Comparison of ENCODE assay signal across 8 mouse cellular contexts in genomic region chr2:90916560-90917232, GRCm38 (mm10). TPM values are rescaled to one million over a fixed set of nuclear protein-coding genes. Genes with fewer than 3 reads are reported as not detected.
DNase-seq lines count a peak whose midpoint lies in the region; ATAC-seq and TF ChIP-seq lines count a peak whose summit lies in the region.

No protein-coding gene starts in this region.

- DNase-seq in layer of hippocampus, adult 2 months (ENCODE audit: low spot score in 2 of 2), result no peak
- no peak for DNase-seq in layer of hippocampus, adult 11-12 months (ENCODE audit: low spot score)
- peak; percentile 35 for DNase-seq in adipocyte (ENCODE audit: low spot score)
- DNase-seq in hindbrain, embryonic 10.5 days (ENCODE audit: low spot score), result no peak
- peak; percentile 88 for DNase-seq in midbrain, embryonic 11.5 days (ENCODE audit: low spot score, missing footprints)
- no peak for DNase-seq in urinary bladder, adult 2 months (ENCODE audit: low spot score)
- DNase-seq in spleen, postnatal 10 days (ENCODE audit: low spot score in 2 of 2), result no peak
- DNase-seq in gastrocnemius, postnatal 36 days, result no peak

- peak overlapping the region; percentile 98 for H3K9ac ChIP-seq in midbrain, embryonic 11.5 days (ENCODE audit: low read length)

- peak overlapping the region; percentile 72 for H3K4me2 ChIP-seq in midbrain, embryonic 11.5 days

- H3K36me3 ChIP-seq in hindbrain, embryonic 10.5 days, result peaks cover 27% of the 10 kb centered on the region
- peaks cover 3% of the 10 kb centered on the region; the same call in 1 of the 2 replicates for H3K36me3 ChIP-seq in midbrain, embryonic 11.5 days (ENCODE audit: control insufficient read depth, insufficient read depth, low read length)

- H3K4me3 ChIP-seq in layer of hippocampus, adult 2 months, result peak overlapping the region; percentile 82
- peak overlapping the region; percentile 71 for H3K4me3 ChIP-seq in hindbrain, embryonic 10.5 days
- peak overlapping the region; percentile 74 for H3K4me3 ChIP-seq in midbrain, embryonic 11.5 days (ENCODE audit: low read depth, low read length)

- WGBS in hindbrain, embryonic 10.5 days, result 37% methylated on average over 7 of the region's 7 CpGs
- 30% methylated on average over 7 of the region's 7 CpGs for WGBS in midbrain, embryonic 11.5 days

- peak; percentile 26 for ATAC-seq in midbrain, embryonic 11.5 days (ENCODE audit: low FRiP score)

- no peaks in the 10 kb centered on the region for H3K9me3 ChIP-seq in hindbrain, embryonic 10.5 days
- no peaks in the 10 kb centered on the region for H3K9me3 ChIP-seq in midbrain, embryonic 11.5 days (ENCODE audit: control insufficient read depth, low read length)

- H3K27ac ChIP-seq in layer of hippocampus, adult 2 months, result peak overlapping the region; percentile 99
- H3K27ac ChIP-seq in hindbrain, embryonic 10.5 days, result peak overlapping the region; percentile 98
- H3K27ac ChIP-seq in midbrain, embryonic 11.5 days (ENCODE audit: low read depth, low read length), result peak overlapping the region; percentile 69

- H3K4me1 ChIP-seq in hindbrain, embryonic 10.5 days (replicated peaks), result peaks cover 33% of the 10 kb centered on the region
- peaks cover 8% of the 10 kb centered on the region; the same call in 1 of the 2 replicates for H3K4me1 ChIP-seq in midbrain, embryonic 11.5 days (ENCODE audit: control insufficient read depth, insufficient read depth, low read length)

- intact Hi-C loops in gastrocnemius, postnatal 36 days (cut with DNase I), result loop anchor here (1.0 to 5.0 kb wide), 2 partner anchors 24 to 146 kb away; partner anchors contain the start of gene Celf1

- H3K27me3 ChIP-seq in hindbrain, embryonic 10.5 days (ENCODE audit: insufficient read depth, poor library complexity, severe bottlenecking), result no peaks in the 10 kb centered on the region; the same call in 1 of the 2 replicates
- H3K27me3 ChIP-seq in midbrain, embryonic 11.5 days (ENCODE audit: control insufficient read depth, insufficient read depth, low read length), result no peaks in the 10 kb centered on the region

- TF ChIP-seq CTCF in layer of hippocampus, adult 2 months (conservative IDR thresholded peaks at IDR 0.05), result no peak

RNA-seq across cellular contexts. Expression of gene Ndufs3, which starts 12.1 kb away (rescaled TPM):
- total RNA-seq in layer of hippocampus, adult 2 months (2021), result 100 to 1,000 TPM; 224 to 255 TPM
- polyA plus RNA-seq in hindbrain, embryonic 10.5 days (2016; fragmentation: Nextera tagmentation; extraction: Ambion mirVana), result 189 and 220 TPM in 2 replicates
- 200 and 204 TPM in 2 replicates for polyA plus RNA-seq in midbrain, embryonic 11.5 days (2014; fragmentation: Nextera tagmentation; extraction: Ambion mirVana)
- polyA plus RNA-seq in urinary bladder, adult 2 months (2012; rRNA removed), result 153 and 162 TPM in 2 replicates
- 100 to 1,000 TPM; 448 to 474 TPM for total RNA-seq in gastrocnemius, postnatal 36 days (2021)

RNA-seq across cellular contexts. Expression of gene Kbtbd4, which starts 12.2 kb away (rescaled TPM):
- total RNA-seq in layer of hippocampus, adult 2 months (2021), result 10 to 100 TPM; 38.1 to 39.5 TPM
- 55.9 and 56.8 TPM in 2 replicates for polyA plus RNA-seq in hindbrain, embryonic 10.5 days (2016; fragmentation: Nextera tagmentation; extraction: Ambion mirVana)
- polyA plus RNA-seq in midbrain, embryonic 11.5 days (2014; fragmentation: Nextera tagmentation; extraction: Ambion mirVana), result 45.3 and 48.8 TPM in 2 replicates
- polyA plus RNA-seq in urinary bladder, adult 2 months (2012; rRNA removed), result 15.5 and 17.9 TPM in 2 replicates
- 10 to 100 TPM; 13.6 to 14.2 TPM for total RNA-seq in gastrocnemius, postnatal 36 days (2021)

RNA-seq across cellular contexts. Expression of gene Celf1, which starts 23.5 kb away (rescaled TPM):
- 100 to 1,000 TPM; 145 to 147 TPM for total RNA-seq in layer of hippocampus, adult 2 months (2021)
- 129 and 141 TPM in 2 replicates for polyA plus RNA-seq in hindbrain, embryonic 10.5 days (2016; fragmentation: Nextera tagmentation; extraction: Ambion mirVana)
- polyA plus RNA-seq in midbrain, embryonic 11.5 days (2014; fragmentation: Nextera tagmentation; extraction: Ambion mirVana), result 99.8 and 103 TPM in 2 replicates
- 90.1 and 90.7 TPM in 2 replicates for polyA plus RNA-seq in urinary bladder, adult 2 months (2012; rRNA removed)
- 10 to 100 TPM; 50.0 to 51.4 TPM for total RNA-seq in gastrocnemius, postnatal 36 days (2021)

RNA-seq across cellular contexts. Expression of gene C1qtnf4, which starts 31.0 kb away (rescaled TPM):
- 100 to 1,000 TPM; 184 to 200 TPM for total RNA-seq in layer of hippocampus, adult 2 months (2021)
- polyA plus RNA-seq in hindbrain, embryonic 10.5 days (2016; fragmentation: Nextera tagmentation; extraction: Ambion mirVana), result 2.4 and 9.6 TPM in 2 replicates
- polyA plus RNA-seq in midbrain, embryonic 11.5 days (2014; fragmentation: Nextera tagmentation; extraction: Ambion mirVana), result 12.3 and 13.1 TPM in 2 replicates
- polyA plus RNA-seq in urinary bladder, adult 2 months (2012; rRNA removed), result 4.9 and 7.2 TPM in 2 replicates
- 1 to 10 TPM; 2.7 to 4.1 TPM for total RNA-seq in gastrocnemius, postnatal 36 days (2021)

Comparison
In these comparisons a context has a peak if more than half of its experiments do, and no peak if none do; other contexts are left out.
1. DNase-seq: peak in adipocyte (single experiment) and midbrain, embryonic 11.5 days (single experiment); none in layer of hippocampus, adult 2 months (0 of 2), layer of hippocampus, adult 11-12 months (single experiment), hindbrain, embryonic 10.5 days (single experiment), urinary bladder, adult 2 months (single experiment), spleen, postnatal 10 days (0 of 2) and gastrocnemius, postnatal 36 days (0 of 2).
2. Peak in every context shown above with its lines, with median percentiles within 50 percentile points of each other: H3K27ac ChIP-seq and H3K4me3 ChIP-seq.